Comparison of ENCODE assay signal across 15 mouse cellular contexts in genomic region chr8:122593783-122594507, GRCm38 (mm10). TPM values are rescaled to one million over a fixed set of nuclear protein-coding genes. Genes with fewer than 3 reads are reported as not detected.
DNase-seq lines count a peak whose midpoint lies in the region; ATAC-seq lines count a peak whose summit lies in the region.
"Had no signal": no experiment of that assay in that cellular context is flagged by ENCODE, and none has a peak within 500 bp of the region (broad histone marks: within the 10 kb centered on the region; RNA-seq: fewer than 3 reads in every experiment).

No protein-coding gene starts in this region.

- no peak for ATAC-seq in hindbrain, embryonic 11.5 days (ENCODE audit: low FRiP score)
- ATAC-seq in forebrain, embryonic 16.5 days, result peak; percentile 36; the same call in 1 of the 2 replicates
- no peak for ATAC-seq in liver, embryonic 13.5 days (ENCODE audit: low read depth)
- ATAC-seq in intestine, embryonic 15.5 days, result no peak

- H3K9ac ChIP-seq in hindbrain, embryonic 11.5 days (ENCODE audit: low read depth, low read length), result 0 out of 2 replicates have a peak overlapping the region, but pooled peaks have one; percentile 11
- no peak overlapping the region for H3K9ac ChIP-seq in forebrain, embryonic 16.5 days (replicated peaks; ENCODE audit: low read depth, low read length)
- H3K9ac ChIP-seq in liver, embryonic 13.5 days, result no peak overlapping the region
- no peak overlapping the region for H3K9ac ChIP-seq in intestine, embryonic 15.5 days
- H3K9ac ChIP-seq: midbrain, embryonic 12.5 days had no signal

- no peaks in the 10 kb centered on the region for H3K36me3 ChIP-seq in hindbrain, embryonic 11.5 days (ENCODE audit: control insufficient read depth, insufficient read depth, low read length)
- peaks cover 9% of the 10 kb centered on the region; the same call in 1 of the 2 replicates for H3K36me3 ChIP-seq in hindbrain, embryonic 10.5 days
- H3K36me3 ChIP-seq in forebrain, embryonic 16.5 days (ENCODE audit: control insufficient read depth, insufficient read depth), result no peaks in the 10 kb centered on the region
- no peaks in the 10 kb centered on the region for H3K36me3 ChIP-seq in liver, embryonic 13.5 days
- H3K36me3 ChIP-seq in intestine, embryonic 15.5 days, result no peaks in the 10 kb centered on the region; the same call in 1 of the 2 replicates

- no peaks in the 10 kb centered on the region for H3K4me1 ChIP-seq in hindbrain, embryonic 11.5 days (replicated peaks; ENCODE audit: control insufficient read depth, insufficient read depth, low read length)
- peaks cover 43% of the 10 kb centered on the region for H3K4me1 ChIP-seq in hindbrain, embryonic 10.5 days (replicated peaks)
- H3K4me1 ChIP-seq in forebrain, embryonic 16.5 days (replicated peaks; ENCODE audit: control insufficient read depth, insufficient read depth, low read length), result no peaks in the 10 kb centered on the region
- H3K4me1 ChIP-seq in liver, embryonic 13.5 days (replicated peaks), result peaks cover 21% of the 10 kb centered on the region
- H3K4me1 ChIP-seq in intestine, embryonic 15.5 days (replicated peaks), result no peaks in the 10 kb centered on the region
- H3K4me1 ChIP-seq: midbrain, embryonic 12.5 days had no signal

- H3K4me2 ChIP-seq in hindbrain, embryonic 11.5 days (replicated peaks; ENCODE audit: low read depth, low read length), result no peak overlapping the region
- H3K4me2 ChIP-seq in forebrain, embryonic 16.5 days (ENCODE audit: low read length), result no peak overlapping the region
- H3K4me2 ChIP-seq in liver, embryonic 13.5 days, result 0 out of 2 replicates have a peak overlapping the region, but pooled peaks have one; percentile 4
- H3K4me2 ChIP-seq in intestine, embryonic 15.5 days (replicated peaks), result no peak overlapping the region
- H3K4me2 ChIP-seq: midbrain, embryonic 12.5 days had no signal

- H3K27me3 ChIP-seq in hindbrain, embryonic 11.5 days (ENCODE audit: control insufficient read depth, insufficient read depth, low read length), result no peaks in the 10 kb centered on the region
- H3K27me3 ChIP-seq in hindbrain, embryonic 10.5 days (ENCODE audit: insufficient read depth, poor library complexity, severe bottlenecking), result no peaks in the 10 kb centered on the region
- no peaks in the 10 kb centered on the region for H3K27me3 ChIP-seq in forebrain, embryonic 16.5 days (replicated peaks; ENCODE audit: control insufficient read depth, insufficient read depth, low read length)
- H3K27me3 ChIP-seq in liver, embryonic 13.5 days, result no peaks in the 10 kb centered on the region
- H3K27me3 ChIP-seq in intestine, embryonic 15.5 days (replicated peaks), result no peaks in the 10 kb centered on the region
- H3K27me3 ChIP-seq: midbrain, embryonic 12.5 days had no signal

- H3K27ac ChIP-seq in hindbrain, embryonic 11.5 days (ENCODE audit: low read depth, low read length), result peak overlapping the region; percentile 24; the same call in 1 of the 2 replicates
- no peak overlapping the region for H3K27ac ChIP-seq in hindbrain, embryonic 10.5 days
- peak overlapping the region; percentile 6 for H3K27ac ChIP-seq in forebrain, embryonic 16.5 days (ENCODE audit: low read length)
- peak overlapping the region; percentile 50 for H3K27ac ChIP-seq in liver, embryonic 13.5 days
- H3K27ac ChIP-seq in intestine, embryonic 15.5 days, result no peak overlapping the region
- H3K27ac ChIP-seq: midbrain, embryonic 12.5 days had no signal

- WGBS in hindbrain, embryonic 11.5 days, result 80% methylated on average over 19 of the region's 19 CpGs
- WGBS in hindbrain, embryonic 10.5 days, result 83% methylated on average over 19 of the region's 19 CpGs
- WGBS in forebrain, embryonic 16.5 days, result 75% methylated on average over 19 of the region's 19 CpGs
- 75% methylated on average over 19 of the region's 19 CpGs for WGBS in liver, embryonic 13.5 days (ENCODE audit: insufficient replicate concordance)
- WGBS in intestine, embryonic 15.5 days, result 74% methylated on average over 19 of the region's 19 CpGs

- no peak for DNase-seq in hindbrain, embryonic 11.5 days (ENCODE audit: low spot score)
- no peak for DNase-seq in hindbrain, embryonic 10.5 days (ENCODE audit: low spot score)
- peak; percentile 50 to 53 for DNase-seq in cerebellum, adult 18-20 months
- DNase-seq in liver, embryonic 13.5 days, result no peak
- no peak for DNase-seq in kidney, adult 9 months
- DNase-seq in gastrocnemius, postnatal 4 days (ENCODE audit: low spot score in 2 of 2), result no peak
- DNase-seq: gastrocnemius, postnatal 36 days; kidney, adult 8-10 months; layer of hippocampus, adult 9-11 months; lung, adult 2 months had no signal

- H3K9me3 ChIP-seq in hindbrain, embryonic 11.5 days (ENCODE audit: control insufficient read depth, low read length), result no peaks in the 10 kb centered on the region
- no peaks in the 10 kb centered on the region for H3K9me3 ChIP-seq in hindbrain, embryonic 10.5 days
- H3K9me3 ChIP-seq in forebrain, embryonic 16.5 days (ENCODE audit: control insufficient read depth, low read length), result no peaks in the 10 kb centered on the region
- H3K9me3 ChIP-seq in liver, embryonic 13.5 days (replicated peaks), result no peaks in the 10 kb centered on the region
- no peaks in the 10 kb centered on the region for H3K9me3 ChIP-seq in intestine, embryonic 15.5 days
- H3K9me3 ChIP-seq: midbrain, embryonic 12.5 days had no signal

- H3K4me3 ChIP-seq in hindbrain, embryonic 11.5 days (ENCODE audit: low read depth, low read length), result no peak overlapping the region
- no peak overlapping the region for H3K4me3 ChIP-seq in hindbrain, embryonic 10.5 days
- H3K4me3 ChIP-seq in forebrain, embryonic 16.5 days (replicated peaks; ENCODE audit: low read length), result no peak overlapping the region
- no peak overlapping the region for H3K4me3 ChIP-seq in liver, embryonic 13.5 days (replicated peaks)
- H3K4me3 ChIP-seq in intestine, embryonic 15.5 days (replicated peaks), result no peak overlapping the region
- H3K4me3 ChIP-seq: erythroblast, embryonic 14.5 days; midbrain, embryonic 12.5 days had no signal

RNA-seq across cellular contexts. Expression of gene Aprt, which starts 17.2 kb away (rescaled TPM):
- polyA plus RNA-seq in hindbrain, embryonic 11.5 days (2014; fragmentation: Nextera tagmentation; extraction: Ambion mirVana), result 194 and 206 TPM in 2 replicates
- polyA plus RNA-seq in hindbrain, embryonic 10.5 days (2016; fragmentation: Nextera tagmentation; extraction: Ambion mirVana), result 237 and 268 TPM in 2 replicates
- polyA plus RNA-seq in forebrain, embryonic 16.5 days (2015; fragmentation: Nextera tagmentation; extraction: Ambion mirVana), result 184 and 204 TPM in 2 replicates
- polyA plus RNA-seq in liver, embryonic 13.5 days (2015; fragmentation: Nextera tagmentation; extraction: Ambion mirVana), result 198 and 218 TPM in 2 replicates
- 545 and 612 TPM in 2 replicates for polyA plus RNA-seq in intestine, embryonic 15.5 days (2015; fragmentation: Nextera tagmentation; extraction: Ambion mirVana)
- 10 to 100 TPM; 37.0 to 40.0 TPM for total RNA-seq in gastrocnemius, postnatal 4 days (2021)

RNA-seq across cellular contexts. Expression of gene Galns, which starts 17.3 kb away (rescaled TPM):
- polyA plus RNA-seq in hindbrain, embryonic 11.5 days (2014; fragmentation: Nextera tagmentation; extraction: Ambion mirVana), result 4.7 and 6.2 TPM in 2 replicates
- polyA plus RNA-seq in hindbrain, embryonic 10.5 days (2016; fragmentation: Nextera tagmentation; extraction: Ambion mirVana), result 7.1 and 7.2 TPM in 2 replicates
- polyA plus RNA-seq in forebrain, embryonic 16.5 days (2015; fragmentation: Nextera tagmentation; extraction: Ambion mirVana), result 3.8 and 4.6 TPM in 2 replicates
- polyA plus RNA-seq in liver, embryonic 13.5 days (2015; fragmentation: Nextera tagmentation; extraction: Ambion mirVana), result 4.0 and 4.4 TPM in 2 replicates
- 17.1 and 18.8 TPM in 2 replicates for polyA plus RNA-seq in intestine, embryonic 15.5 days (2015; fragmentation: Nextera tagmentation; extraction: Ambion mirVana)
- total RNA-seq in gastrocnemius, postnatal 4 days (2021), result 10 to 100 TPM in 1 of 2 experiments, 1 to 10 TPM in 1; 9.7 to 10.3 TPM

RNA-seq across cellular contexts. Expression of gene Trappc2l, which starts 17.5 kb away (rescaled TPM):
- 48.3 and 60.2 TPM in 2 replicates for polyA plus RNA-seq in hindbrain, embryonic 11.5 days (2014; fragmentation: Nextera tagmentation; extraction: Ambion mirVana)
- polyA plus RNA-seq in hindbrain, embryonic 10.5 days (2016; fragmentation: Nextera tagmentation; extraction: Ambion mirVana), result 53.3 and 68.5 TPM in 2 replicates
- polyA plus RNA-seq in forebrain, embryonic 16.5 days (2015; fragmentation: Nextera tagmentation; extraction: Ambion mirVana), result 72.0 and 92.6 TPM in 2 replicates
- polyA plus RNA-seq in liver, embryonic 13.5 days (2015; fragmentation: Nextera tagmentation; extraction: Ambion mirVana), result 23.2 and 26.7 TPM in 2 replicates
- polyA plus RNA-seq in intestine, embryonic 15.5 days (2015; fragmentation: Nextera tagmentation; extraction: Ambion mirVana), result 58.0 and 76.0 TPM in 2 replicates
- 10 to 100 TPM; 45.6 to 49.6 TPM for total RNA-seq in gastrocnemius, postnatal 4 days (2021)

RNA-seq across cellular contexts. Expression of gene Cdt1, which starts 26.1 kb away (rescaled TPM):
- polyA plus RNA-seq in hindbrain, embryonic 11.5 days (2014; fragmentation: Nextera tagmentation; extraction: Ambion mirVana), result 19.8 and 21.3 TPM in 2 replicates
- polyA plus RNA-seq in hindbrain, embryonic 10.5 days (2016; fragmentation: Nextera tagmentation; extraction: Ambion mirVana), result 56.0 and 64.3 TPM in 2 replicates
- 12.0 and 13.9 TPM in 2 replicates for polyA plus RNA-seq in forebrain, embryonic 16.5 days (2015; fragmentation: Nextera tagmentation; extraction: Ambion mirVana)
- polyA plus RNA-seq in liver, embryonic 13.5 days (2015; fragmentation: Nextera tagmentation; extraction: Ambion mirVana), result 60.6 and 64.3 TPM in 2 replicates
- polyA plus RNA-seq in intestine, embryonic 15.5 days (2015; fragmentation: Nextera tagmentation; extraction: Ambion mirVana), result 40.3 and 41.8 TPM in 2 replicates
- total RNA-seq in gastrocnemius, postnatal 4 days (2021), result 10 to 100 TPM; 14.7 to 17.1 TPM

RNA-seq across cellular contexts. Expression of gene Pabpn1l, which starts 28.6 kb away (rescaled TPM):
- polyA plus RNA-seq in hindbrain, embryonic 11.5 days (2014; fragmentation: Nextera tagmentation; extraction: Ambion mirVana), result not detected in 2 replicates
- not detected in 2 replicates for polyA plus RNA-seq in hindbrain, embryonic 10.5 days (2016; fragmentation: Nextera tagmentation; extraction: Ambion mirVana)
- polyA plus RNA-seq in forebrain, embryonic 16.5 days (2015; fragmentation: Nextera tagmentation; extraction: Ambion mirVana), result not detected in 2 replicates
- not detected in 2 replicates for polyA plus RNA-seq in liver, embryonic 13.5 days (2015; fragmentation: Nextera tagmentation; extraction: Ambion mirVana)
- not detected in 2 replicates for polyA plus RNA-seq in intestine, embryonic 15.5 days (2015; fragmentation: Nextera tagmentation; extraction: Ambion mirVana)
- total RNA-seq in gastrocnemius, postnatal 4 days (2021), result not detected
- total RNA-seq: gastrocnemius, postnatal 36 days; heart, postnatal 25 days had no signal
- polyA plus RNA-seq: erythroblast, embryonic 14.5 days; lung, adult 2 months; midbrain, embryonic 12.5 days had no signal

Comparison
In these comparisons a context has a peak if more than half of its experiments do, and no peak if none do; other contexts are left out.
1. H3K27ac ChIP-seq: peak in hindbrain, embryonic 11.5 days (single experiment), forebrain, embryonic 16.5 days (single experiment) and liver, embryonic 13.5 days (single experiment); none in hindbrain, embryonic 10.5 days (single experiment) and intestine, embryonic 15.5 days (single experiment).
2. DNase-seq: peak in cerebellum, adult 18-20 months (2 of 2); none in hindbrain, embryonic 11.5 days (single experiment), hindbrain, embryonic 10.5 days (single experiment), liver, embryonic 13.5 days (single experiment), kidney, adult 9 months (single experiment) and gastrocnemius, postnatal 4 days (0 of 2).